Mouse (Mus musculus): ENCODE measurements around the gene Smim17. TPM values are rescaled to one million over a fixed set of nuclear protein-coding genes. Genes with fewer than 3 reads are reported as not detected.

Smim17 gene
- polyA plus RNA-seq, 1 experiment = 19.1 TPM

DNA sequence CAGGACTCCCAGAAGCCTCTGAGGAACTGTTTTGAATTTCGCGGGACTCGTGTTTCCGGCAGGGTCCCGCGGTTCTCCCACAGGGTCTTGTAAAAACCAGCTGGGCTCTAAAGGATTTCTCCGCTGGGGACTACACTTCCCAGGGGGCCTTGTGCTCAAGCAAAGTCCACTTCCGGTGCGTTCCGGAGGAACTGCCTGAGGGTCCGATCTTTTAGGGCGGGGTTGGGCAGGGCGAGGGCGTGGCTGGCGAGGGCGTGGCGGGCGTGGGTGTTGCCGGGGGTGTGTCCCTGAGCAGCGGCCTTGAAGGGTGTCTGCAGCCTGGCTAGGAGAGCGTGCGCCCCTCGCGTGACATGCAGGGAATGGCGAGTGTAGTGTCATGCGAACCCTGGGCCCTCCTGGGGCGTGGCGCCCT, 15.5 kb upstream of the Smim17 start, which contains the start of gene Zfp28:
Gene Zfp28, plus strand, starts transcription at position 252 of the 412 bp plus-strand sequence.
- DNase-seq = peak; percentile 91 to 92
- peak; percentile 31; the same call in 1 of the 2 replicates for TF ChIP-seq POLR2A (IDR thresholded peaks at IDR 0.05; ENCODE audit: borderline replicate concordance, insufficient read depth, low read length)
- TF ChIP-seq CTCF (IDR thresholded peaks at IDR 0.05; ENCODE audit: borderline replicate concordance, insufficient read depth, low read depth, low read length) = no peak
- under 1% methylated on average over 28 of the region's 28 CpGs for WGBS
- no peaks in the 10 kb centered on the region for H3K27me3 ChIP-seq (ENCODE audit: control insufficient read depth, insufficient read depth, low read length)
- H3K4me3 ChIP-seq (replicated peaks; ENCODE audit: insufficient read depth, low read depth, low read length) = peak within 1 kb of the TSS; percentile 80
- H3K4me1 ChIP-seq (ENCODE audit: control insufficient read depth, insufficient read depth, low read length) = peaks cover 3% of the 10 kb centered on the region; the same call in 1 of the 2 replicates
- no peak within 1 kb of the TSS for H3K27ac ChIP-seq (ENCODE audit: insufficient read depth, low read length)

DNA sequence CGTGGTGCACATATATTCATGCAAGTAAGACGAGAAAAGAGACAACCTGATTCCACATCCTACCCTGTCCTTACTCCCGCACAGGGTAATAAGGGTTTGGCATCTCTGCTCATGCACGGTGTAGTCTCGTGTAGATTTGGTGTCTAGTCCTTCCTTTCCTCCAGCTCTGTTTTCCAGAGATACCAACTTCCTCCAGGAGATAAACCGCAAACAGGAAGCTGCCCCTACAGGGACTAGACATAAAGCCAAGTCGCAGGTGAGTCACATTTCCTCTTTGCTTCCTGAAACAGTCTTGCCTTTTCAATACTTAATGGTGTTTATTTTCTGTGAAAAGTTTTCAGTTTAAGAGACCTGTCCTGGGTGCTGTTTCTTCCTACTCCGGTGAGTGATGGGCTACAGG, 14.5 kb upstream of the Smim17 start:
- no peak for DNase-seq
- Histone ChIP-seq H3K4me3 (replicated peaks; ENCODE audit: insufficient read depth, low read depth, low read length) (peak overlapping the region; percentile 80), H3K4me1 (ENCODE audit: control insufficient read depth, insufficient read depth, low read length) (peaks cover 3% of the 10 kb centered on the region; the same call in 1 of the 2 replicates), H3K27ac (ENCODE audit: insufficient read depth, low read length) (no peak overlapping the region), H3K27me3 (ENCODE audit: control insufficient read depth, insufficient read depth, low read length) (no peaks in the 10 kb centered on the region)
- WGBS = 76% methylated on average over 8 of the region's 8 CpGs
- TF ChIP-seq CTCF (IDR thresholded peaks at IDR 0.05; ENCODE audit: borderline replicate concordance, insufficient read depth, low read depth, low read length) (no peak), POLR2A (IDR thresholded peaks at IDR 0.05; ENCODE audit: borderline replicate concordance, insufficient read depth, low read length) (no peak)

DNA sequence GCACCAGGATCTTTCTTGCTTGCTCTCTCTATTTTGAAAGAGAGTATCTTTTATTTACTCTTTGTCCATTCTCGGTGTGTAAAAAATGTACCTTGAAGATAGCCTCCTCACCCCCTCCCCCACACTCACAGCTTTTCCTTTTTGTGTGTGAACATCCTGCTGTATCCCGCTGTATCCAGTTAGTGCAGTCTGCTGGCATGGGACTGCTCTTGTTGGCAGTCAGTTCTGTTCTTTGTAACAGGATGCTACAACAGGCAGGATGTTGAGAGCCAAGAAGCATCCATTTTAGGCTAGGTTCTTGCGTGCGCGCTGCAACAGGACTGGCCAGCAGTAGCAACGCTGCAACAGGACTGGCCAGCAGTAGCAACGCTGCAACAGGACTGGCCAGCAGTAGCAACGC, 11.5 kb upstream of the Smim17 start:
- TF ChIP-seq POLR2A (IDR thresholded peaks at IDR 0.05; ENCODE audit: borderline replicate concordance, insufficient read depth, low read length) = no peak
- no peak for TF ChIP-seq CTCF (IDR thresholded peaks at IDR 0.05; ENCODE audit: borderline replicate concordance, insufficient read depth, low read depth, low read length)
- no peak for DNase-seq
- Histone ChIP-seq H3K27ac (ENCODE audit: insufficient read depth, low read length) (no peak overlapping the region), H3K27me3 (ENCODE audit: control insufficient read depth, insufficient read depth, low read length) (no peaks in the 10 kb centered on the region), H3K4me1 (ENCODE audit: control insufficient read depth, insufficient read depth, low read length) (peaks cover 3% of the 10 kb centered on the region; the same call in 1 of the 2 replicates), H3K4me3 (replicated peaks; ENCODE audit: insufficient read depth, low read depth, low read length) (no peak overlapping the region)
- WGBS = 76% methylated on average over 8 of the region's 8 CpGs

DNA sequence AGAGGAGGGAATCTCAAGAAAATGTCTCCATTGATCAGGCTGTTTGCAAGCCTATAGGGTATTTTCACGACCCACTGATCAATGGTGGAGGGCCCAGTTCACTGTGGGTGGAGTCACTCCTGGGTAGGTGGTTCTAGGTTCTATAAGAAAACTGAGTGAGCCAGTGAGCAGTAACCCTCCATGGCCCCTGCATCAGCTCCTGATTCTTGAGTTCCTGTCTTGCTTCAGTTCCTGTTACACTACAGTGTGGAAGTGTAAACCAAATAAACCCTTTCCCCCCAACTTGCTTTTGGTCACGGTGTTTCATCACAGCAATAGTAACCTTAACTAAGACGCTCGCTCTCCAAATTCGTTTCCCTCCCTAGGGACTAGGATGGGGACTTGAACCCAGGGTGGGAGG, 9.5 kb upstream of the Smim17 start:
- Histone ChIP-seq H3K27me3 (ENCODE audit: control insufficient read depth, insufficient read depth, low read length) (no peaks in the 10 kb centered on the region), H3K4me3 (replicated peaks; ENCODE audit: insufficient read depth, low read depth, low read length) (no peak overlapping the region), H3K4me1 (ENCODE audit: control insufficient read depth, insufficient read depth, low read length) (no peaks in the 10 kb centered on the region; the same call in 1 of the 2 replicates), H3K27ac (ENCODE audit: insufficient read depth, low read length) (no peak overlapping the region)
- WGBS = 82% methylated on average over 5 of the region's 5 CpGs
- TF ChIP-seq CTCF (IDR thresholded peaks at IDR 0.05; ENCODE audit: borderline replicate concordance, insufficient read depth, low read depth, low read length) (no peak), POLR2A (IDR thresholded peaks at IDR 0.05; ENCODE audit: borderline replicate concordance, insufficient read depth, low read length) (no peak)
- no peak for DNase-seq

DNA sequence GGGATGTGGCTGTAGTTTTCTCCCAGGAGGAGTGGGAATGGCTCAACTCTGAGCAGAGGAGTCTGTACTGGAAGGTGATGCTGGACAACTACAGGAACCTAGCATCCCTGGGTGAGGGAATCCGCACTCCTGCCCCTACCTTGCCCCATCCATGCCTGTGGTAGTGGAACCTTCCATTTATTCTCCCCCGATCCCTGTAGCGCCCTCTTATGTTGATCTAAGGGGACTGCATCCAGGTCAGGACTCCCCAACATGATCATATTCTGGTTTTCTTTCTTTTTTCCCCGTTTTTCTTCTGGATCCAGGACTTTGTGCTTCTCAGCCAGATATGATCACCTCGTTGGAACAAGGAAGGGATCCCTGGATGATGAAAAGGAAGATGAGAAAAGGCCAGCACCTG, 9.1 kb upstream of the Smim17 start:
- no peak for TF ChIP-seq CTCF (IDR thresholded peaks at IDR 0.05; ENCODE audit: borderline replicate concordance, insufficient read depth, low read depth, low read length)
- no peak for TF ChIP-seq POLR2A (IDR thresholded peaks at IDR 0.05; ENCODE audit: borderline replicate concordance, insufficient read depth, low read length)
- H3K4me1 ChIP-seq (ENCODE audit: control insufficient read depth, insufficient read depth, low read length) = no peaks in the 10 kb centered on the region
- DNase-seq = no peak
- 68% methylated on average over 5 of the region's 5 CpGs for WGBS
- no peak overlapping the region for H3K4me3 ChIP-seq (replicated peaks; ENCODE audit: insufficient read depth, low read depth, low read length)
- H3K27me3 ChIP-seq (ENCODE audit: control insufficient read depth, insufficient read depth, low read length) = no peaks in the 10 kb centered on the region
- H3K27ac ChIP-seq (ENCODE audit: insufficient read depth, low read length) = no peak overlapping the region

DNA sequence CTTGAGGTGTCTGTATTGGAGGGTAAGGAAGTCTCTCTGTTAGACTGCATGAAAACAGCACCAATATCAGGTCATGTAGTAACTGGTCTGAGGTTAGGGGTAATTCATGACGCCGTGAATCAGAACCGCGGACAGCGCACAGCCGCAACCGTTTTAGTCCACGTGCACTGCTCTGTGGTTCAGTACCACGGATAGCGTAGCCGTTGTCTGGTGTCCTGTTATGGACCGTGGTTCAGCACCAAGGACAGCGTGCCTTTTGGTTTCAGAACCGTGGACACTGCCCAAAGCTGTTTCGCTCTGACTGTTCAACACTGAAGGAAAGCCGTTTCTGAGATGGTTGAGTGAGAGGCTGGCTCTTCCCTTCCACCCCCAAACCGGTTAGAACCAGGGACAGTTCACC, 11.5 kb downstream of the Smim17 start, which contains the start of gene Gm20715:
Gene Gm20715, plus strand, starts transcription at position 235 of the 400 bp plus-strand sequence.
- WGBS = 4% methylated on average over 17 of the region's 17 CpGs
- no peaks in the 10 kb centered on the region for H3K27me3 ChIP-seq (ENCODE audit: control insufficient read depth, insufficient read depth, low read length)
- no peak for TF ChIP-seq CTCF (IDR thresholded peaks at IDR 0.05; ENCODE audit: borderline replicate concordance, insufficient read depth, low read depth, low read length)
- TF ChIP-seq POLR2A (IDR thresholded peaks at IDR 0.05; ENCODE audit: borderline replicate concordance, insufficient read depth, low read length) = no peak

DNA sequence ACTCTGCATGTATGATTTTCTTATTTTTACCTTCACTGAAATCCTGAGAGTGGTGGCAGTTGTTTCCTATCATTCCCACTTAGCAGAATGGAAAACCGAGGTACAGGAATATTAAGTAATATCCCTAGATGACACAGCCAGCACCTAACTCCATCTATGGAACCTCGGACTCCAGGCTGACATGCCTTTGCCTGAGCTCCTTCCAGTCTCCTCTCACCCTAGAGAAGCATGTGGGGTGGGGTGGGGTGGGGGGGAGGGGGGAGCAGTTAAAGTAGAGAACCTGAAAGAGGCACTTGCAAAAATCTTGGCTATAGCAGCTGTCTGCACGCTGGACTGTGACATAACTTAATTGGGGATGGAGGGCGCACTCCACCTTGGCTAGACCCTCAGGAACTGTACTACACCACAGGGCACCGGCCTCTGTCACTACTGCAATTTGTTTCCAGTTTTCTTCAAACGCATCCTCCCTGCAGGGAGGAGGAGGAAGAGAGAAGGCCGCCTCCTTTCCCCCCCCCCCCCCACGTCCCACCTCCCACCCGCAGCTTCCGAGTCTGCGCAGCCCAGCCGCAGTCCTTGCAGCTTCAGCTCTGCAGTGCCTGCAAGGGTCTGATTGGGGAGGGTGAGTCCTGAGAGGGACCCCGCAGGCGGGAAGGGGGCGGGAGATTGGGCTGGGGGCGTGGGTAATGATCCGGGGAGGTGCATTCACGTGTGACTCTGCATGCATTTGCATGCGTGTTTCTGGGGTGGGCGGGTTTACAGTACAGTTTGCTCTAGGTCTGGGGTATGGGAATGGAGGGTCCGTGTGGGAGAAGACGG, 16.3 kb downstream of the Smim17 start:
- H3K27me3 ChIP-seq (ENCODE audit: control insufficient read depth, insufficient read depth, low read length) = no peaks in the 10 kb centered on the region
- H3K4me1 ChIP-seq (ENCODE audit: control insufficient read depth, insufficient read depth, low read length) = no peaks in the 10 kb centered on the region
- H3K4me3 ChIP-seq (replicated peaks; ENCODE audit: insufficient read depth, low read depth, low read length) = peak overlapping the region; percentile 48
- no peak overlapping the region for H3K27ac ChIP-seq (ENCODE audit: insufficient read depth, low read length)
- 4% methylated on average over 22 of the region's 22 CpGs for WGBS
- DNase-seq = peak in 1 of 2 experiments; percentile 22
- TF ChIP-seq CTCF (IDR thresholded peaks at IDR 0.05; ENCODE audit: borderline replicate concordance, insufficient read depth, low read depth, low read length) (no peak), POLR2A (IDR thresholded peaks at IDR 0.05; ENCODE audit: borderline replicate concordance, insufficient read depth, low read length) (no peak)

More for the DNA sequence above, 11.5 kb downstream of the Smim17 start, which contains the start of gene Gm20715:
- H3K27ac ChIP-seq (ENCODE audit: insufficient read depth, low read length) = no peak within 1 kb of the TSS
- no peak within 1 kb of the TSS for H3K4me3 ChIP-seq (replicated peaks; ENCODE audit: insufficient read depth, low read depth, low read length)
- no peaks in the 10 kb centered on the region for H3K4me1 ChIP-seq (ENCODE audit: control insufficient read depth, insufficient read depth, low read length)
- peak; percentile 41 to 45 for DNase-seq

DNA sequence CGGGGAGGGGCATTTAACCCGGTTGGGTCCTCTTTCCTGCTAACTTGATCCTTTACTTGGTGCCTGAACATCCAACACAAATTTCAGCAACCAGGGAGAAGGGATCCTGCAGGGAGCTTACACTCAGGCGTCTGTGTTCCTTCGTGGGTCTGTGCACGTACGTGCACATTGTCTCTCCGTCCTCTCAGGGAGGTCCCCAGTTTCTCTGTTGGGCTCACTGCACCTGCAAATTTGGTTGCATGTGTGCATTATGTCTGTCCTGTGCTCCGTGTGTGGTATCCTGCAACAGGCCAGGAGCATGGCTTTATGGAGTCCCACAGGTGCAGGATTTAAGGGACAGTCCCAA, 16.9 kb downstream of the Smim17 start:
- 11% methylated on average over 8 of the region's 8 CpGs for WGBS
- Histone ChIP-seq H3K27me3 (ENCODE audit: control insufficient read depth, insufficient read depth, low read length) (no peaks in the 10 kb centered on the region), H3K4me1 (ENCODE audit: control insufficient read depth, insufficient read depth, low read length) (no peaks in the 10 kb centered on the region), H3K4me3 (replicated peaks; ENCODE audit: insufficient read depth, low read depth, low read length) (peak overlapping the region; percentile 48), H3K27ac (ENCODE audit: insufficient read depth, low read length) (no peak overlapping the region)
- peak in 1 of 2 experiments; percentile 12 for DNase-seq
- TF ChIP-seq POLR2A (IDR thresholded peaks at IDR 0.05; ENCODE audit: borderline replicate concordance, insufficient read depth, low read length) (no peak), CTCF (IDR thresholded peaks at IDR 0.05; ENCODE audit: borderline replicate concordance, insufficient read depth, low read depth, low read length) (no peak)

All from cerebellum, adult 2 months (tissue).